Mouse (Mus musculus): ENCODE results near the gene Tceanc. TPM values are rescaled to one million over a fixed set of nuclear protein-coding genes. Genes with fewer than 3 reads are reported as not detected.

Tceanc gene
- total RNA-seq, 2 experiments from 2014 or later: 2.0 to 2.1 TPM

DNA sequence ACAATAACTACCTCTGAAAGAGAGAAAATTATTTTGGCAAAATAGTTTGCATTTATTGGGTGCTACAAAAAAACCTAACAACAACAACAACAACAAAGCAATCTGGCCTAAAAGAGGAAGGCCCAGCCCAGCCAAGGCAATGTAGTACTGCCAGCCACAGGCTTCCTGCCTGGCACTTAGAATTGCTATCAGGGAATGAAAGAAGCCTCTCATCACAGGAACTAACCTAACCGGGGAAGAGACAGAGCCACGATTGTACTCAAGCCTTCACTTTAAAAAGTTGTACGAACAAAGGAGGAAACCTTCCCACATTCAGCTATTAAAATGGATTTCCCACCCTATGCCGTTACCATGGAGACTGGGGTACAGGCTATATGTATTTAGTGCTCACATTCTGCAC, 20.6 kb downstream of the Tceanc start:
- DNase-seq (ENCODE audit: low spot score in 2 of 2): peak in 1 of 2 experiments; percentile 41

DNA sequence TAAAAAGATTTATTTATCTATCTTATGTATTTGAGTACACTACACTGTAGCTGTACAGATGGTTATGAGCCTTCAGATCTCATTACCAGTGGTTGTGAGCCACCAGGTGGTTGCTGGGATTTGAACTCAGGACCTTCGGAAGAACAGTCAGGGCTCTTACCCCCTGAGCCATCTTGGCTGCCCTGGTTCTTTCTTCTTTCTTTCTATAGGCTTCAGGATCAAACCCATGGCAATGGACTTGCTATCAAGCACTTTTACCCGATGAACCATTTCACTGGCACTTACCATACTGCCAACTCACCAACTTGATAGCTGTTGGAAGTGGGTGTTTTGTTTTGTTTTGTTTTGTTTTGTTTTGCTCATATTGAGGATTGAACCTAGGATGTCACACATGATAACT, 23.3 kb downstream of the Tceanc start:
- DNase-seq (ENCODE audit: low spot score in 2 of 2): no peak

DNA sequence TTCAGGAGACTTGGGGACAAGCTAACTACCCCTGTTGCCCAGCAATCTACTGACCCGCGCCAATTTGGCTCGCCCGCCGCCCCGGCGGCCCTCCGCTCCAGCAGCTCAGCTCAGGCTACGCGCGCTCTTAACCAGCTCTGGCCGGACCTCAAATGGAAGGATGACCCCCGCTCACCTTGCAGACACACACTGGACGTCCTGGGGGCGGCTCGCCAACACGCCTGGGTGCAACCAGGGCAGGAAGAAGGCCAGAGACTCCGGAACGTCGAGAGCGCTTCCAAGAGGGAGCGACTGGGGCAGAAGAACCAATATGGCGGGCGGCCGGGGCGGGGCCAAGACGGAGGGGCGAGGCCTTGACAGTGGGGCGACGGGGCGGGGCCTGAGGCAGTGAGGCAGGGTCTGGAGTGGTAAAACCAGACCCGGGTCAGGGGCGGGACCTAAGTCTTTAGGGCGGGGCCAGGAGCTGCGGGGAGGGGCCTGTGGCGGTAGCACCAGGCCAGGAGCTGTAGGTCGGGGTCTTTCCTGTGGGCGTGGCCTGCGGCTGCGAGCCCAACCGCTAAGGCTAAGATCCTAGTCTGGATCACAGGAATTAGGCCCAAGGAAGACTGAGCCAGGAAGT, 38.9 kb downstream of the Tceanc start, which contains the start of gene Rab9:
Gene Rab9 (minus strand): TSS at position 503 of the 619 bp plus-strand sequence.
- peak; percentile 85 to 89 for DNase-seq (ENCODE audit: low spot score in 2 of 2)

DNA sequence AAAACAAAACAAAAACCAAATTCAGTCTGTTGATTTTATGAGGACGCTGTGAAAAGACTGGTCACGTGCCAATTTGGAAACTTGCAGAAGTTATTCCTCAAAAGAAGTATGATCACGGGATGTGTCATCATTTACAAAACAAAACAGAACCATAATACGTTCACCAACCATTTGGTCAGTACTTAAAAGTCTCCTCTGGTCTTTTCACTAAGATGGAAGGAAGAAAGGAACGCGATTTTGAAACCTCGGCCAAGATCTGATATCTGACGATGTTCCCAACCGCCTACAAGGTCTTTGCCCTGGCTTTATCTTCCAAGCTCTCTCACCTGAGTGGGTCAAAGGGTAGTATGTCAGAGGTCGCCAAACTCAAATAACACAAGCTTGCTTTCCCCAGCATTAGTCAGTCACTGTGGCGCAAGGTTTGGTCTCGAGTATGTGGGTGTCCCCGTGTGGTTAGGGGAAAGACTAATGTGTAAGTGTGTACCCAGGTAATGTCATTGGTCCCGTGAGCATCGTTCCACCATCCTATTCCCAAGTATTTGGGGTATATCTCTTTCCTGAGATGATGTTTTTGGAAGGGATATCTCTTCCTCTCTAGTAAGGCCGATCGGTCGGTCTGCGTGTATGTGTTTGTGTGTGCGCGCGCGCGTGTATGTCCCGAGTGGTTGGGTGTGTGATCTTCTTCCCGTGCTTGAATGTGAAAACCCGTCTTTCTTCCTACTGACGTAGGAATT, 39.6 kb downstream of the Tceanc start:
- no peak for DNase-seq (ENCODE audit: low spot score in 2 of 2)

DNA sequence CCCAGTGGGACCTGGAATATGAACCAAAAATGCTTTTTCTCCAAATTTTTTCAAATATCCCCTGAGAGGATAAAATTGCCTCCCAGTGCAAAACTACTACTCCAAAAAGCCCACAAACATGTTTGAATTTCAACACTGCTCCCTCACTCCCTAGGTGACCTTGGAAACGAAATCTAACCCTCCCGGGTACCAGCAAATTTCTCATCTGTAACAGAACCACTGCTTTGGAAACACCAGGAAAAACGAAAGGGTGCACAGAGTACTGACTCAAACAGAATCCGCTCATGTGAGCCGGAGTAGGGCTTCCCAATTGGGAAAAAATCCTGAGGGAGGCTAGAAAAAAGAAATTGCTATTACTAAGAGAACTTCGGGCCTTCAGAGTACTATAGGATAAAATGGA, 41.0 kb downstream of the Tceanc start:
- DNase-seq (ENCODE audit: low spot score in 2 of 2): no peak

DNA sequence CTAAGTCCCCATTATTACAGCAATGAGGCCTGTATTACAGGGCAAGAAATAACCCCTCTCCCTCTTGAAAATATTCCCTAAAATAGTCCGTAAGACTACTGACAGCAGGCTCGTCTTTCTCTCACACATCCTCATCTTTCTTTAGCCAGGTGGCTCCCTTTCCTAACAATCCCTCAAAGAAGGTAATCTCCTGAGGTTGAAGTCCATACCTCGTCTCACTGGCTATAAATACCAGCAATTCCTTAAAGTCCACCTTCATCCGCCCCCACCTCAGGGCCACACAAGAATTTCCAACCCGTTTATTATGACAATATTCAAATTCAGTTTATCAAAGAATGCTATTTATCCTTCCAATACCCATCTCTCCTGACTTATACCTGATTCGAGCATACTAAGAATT, 45.8 kb downstream of the Tceanc start:
- no peak for DNase-seq (ENCODE audit: low spot score in 2 of 2)

DNA sequence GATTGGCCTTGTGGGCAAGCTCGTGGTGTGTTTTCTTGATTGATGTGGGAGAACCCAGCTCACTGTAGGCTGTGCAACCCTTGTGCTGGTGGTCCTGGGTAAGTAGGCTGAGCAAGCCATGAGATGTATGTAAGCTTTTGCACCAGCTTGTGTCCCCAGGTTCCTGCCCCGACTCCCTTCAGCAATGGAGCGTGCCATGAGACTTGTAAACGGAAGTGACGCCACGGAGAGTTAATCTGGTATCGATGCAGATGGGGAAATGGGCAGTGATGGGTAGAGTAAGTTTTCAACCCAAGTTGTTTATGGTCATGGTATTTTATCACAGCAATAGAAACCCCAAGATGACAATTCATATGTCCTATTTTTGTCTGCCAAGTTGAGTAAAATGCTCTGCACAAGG, 50.0 kb downstream of the Tceanc start:
- no peak for DNase-seq (ENCODE audit: low spot score in 2 of 2)

DNA sequence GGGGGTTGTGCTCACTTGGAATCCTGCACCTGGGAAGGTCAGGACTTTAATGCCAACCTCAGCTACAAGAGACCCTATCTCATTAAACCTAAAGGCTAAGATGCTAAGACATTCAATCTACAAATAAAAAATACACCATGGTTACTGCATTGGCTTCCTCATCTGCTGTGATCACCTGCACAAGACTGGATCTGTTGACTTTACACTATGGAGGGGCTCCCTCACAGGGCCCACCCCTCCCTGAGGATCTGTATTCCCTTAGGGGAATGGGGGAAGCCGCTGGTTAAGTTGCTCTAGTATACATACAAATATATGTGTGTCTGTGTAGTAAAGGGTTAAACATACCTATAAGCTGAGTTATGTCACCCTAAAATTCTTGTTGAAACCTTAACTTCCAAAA, 62.8 kb downstream of the Tceanc start:
- DNase-seq (ENCODE audit: low spot score in 2 of 2): no peak

DNA sequence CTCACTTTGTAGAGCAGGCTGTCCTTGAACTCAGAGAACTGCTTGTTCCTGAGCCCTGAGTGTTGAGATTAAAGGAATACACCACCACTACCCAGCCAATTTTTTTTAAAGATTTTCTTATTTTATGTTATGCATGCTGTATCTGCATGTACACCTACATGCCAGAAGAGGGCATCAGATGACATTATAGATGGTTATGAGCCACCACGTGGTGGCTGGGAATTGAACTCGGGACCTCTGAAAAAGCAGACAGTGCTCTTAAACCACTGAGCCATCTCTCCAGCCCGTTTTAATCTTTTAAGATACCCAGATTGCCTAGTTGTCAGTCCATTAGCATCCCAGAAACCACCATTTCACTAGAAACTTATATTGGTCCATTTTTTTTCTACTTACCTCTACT, 64.0 kb downstream of the Tceanc start:
- DNase-seq (ENCODE audit: low spot score in 2 of 2): no peak

DNA sequence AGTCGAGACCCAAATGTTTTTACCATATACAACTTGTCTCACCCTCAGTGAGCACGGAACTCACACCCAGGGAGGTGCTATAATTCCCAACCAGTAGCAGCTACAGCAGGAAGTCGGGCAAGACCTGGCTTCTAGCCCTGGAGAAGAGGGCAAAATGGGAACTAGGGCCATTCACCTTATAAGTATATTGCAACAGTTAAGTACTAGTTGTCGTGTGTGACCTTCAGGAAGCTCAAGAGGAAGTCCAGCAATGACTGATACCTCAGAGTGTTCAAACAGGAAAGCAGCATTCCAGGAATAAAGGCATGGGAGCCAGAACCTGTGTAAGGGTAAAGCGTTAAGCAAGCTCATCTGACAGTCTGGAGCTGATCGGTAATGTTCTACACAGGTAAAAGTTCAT, 64.8 kb downstream of the Tceanc start:
- DNase-seq (ENCODE audit: low spot score in 2 of 2): no peak

Other genes with a start within 250 kb of the Tceanc start
- 10 to 100 TPM; 49.3 to 56.3 TPM for gene Trappc2, start 78.0 kb downstream of the Tceanc start, total RNA-seq (2021)
- 1 to 10 TPM; 5.3 to 5.7 TPM for gene Ofd1, start 77.9 kb downstream of the Tceanc start, total RNA-seq (2021)
- gene Rab9, start 38.7 kb downstream of the Tceanc start, total RNA-seq (2021): 10 to 100 TPM; 33.5 to 35.2 TPM
- 1 to 10 TPM; 4.5 to 5.1 TPM for gene Egfl6, start 67.2 kb upstream of the Tceanc start, total RNA-seq (2021)